Mouse (Mus musculus): ENCODE results near the gene Rab14.

The Rab14 gene

GRCm38 (mm10) chr2:35200898-35201668 is at the start of gene Rab14:
TSS of gene Rab14 (minus strand) at chr2:35201120.
- peak; percentile 100 for DNase-seq

- DNase-seq = no peak
These were observed 46.8 kb upstream of the Rab14 start for GRCm38 (mm10) chr2:35247763-35248162.

GRCm38 (mm10) chr2:35244241-35244640 is 43.3 kb upstream of the Rab14 start:
- DNase-seq = no peak

GRCm38 (mm10) chr2:35235021-35235420 is 34.1 kb upstream of the Rab14 start:
- no peak for DNase-seq

GRCm38 (mm10) chr2:35233898-35234297 is 33.0 kb upstream of the Rab14 start:
- no peak for DNase-seq

GRCm38 (mm10) chr2:35232595-35233445 is 31.9 kb upstream of the Rab14 start:
- no peak for DNase-seq

- DNase-seq = no peak
These were observed 31.0 kb upstream of the Rab14 start for GRCm38 (mm10) chr2:35231871-35232270.

- no peak for DNase-seq
These were observed 29.3 kb upstream of the Rab14 start for GRCm38 (mm10) chr2:35230215-35230614.

GRCm38 (mm10) chr2:35228145-35228544 is 27.2 kb upstream of the Rab14 start:
- DNase-seq = no peak

- no peak for DNase-seq
These were observed 23.4 kb upstream of the Rab14 start for GRCm38 (mm10) chr2:35224285-35224684.

GRCm38 (mm10) chr2:35222822-35223391 is 22.0 kb upstream of the Rab14 start:
- no peak for DNase-seq

- no peak for DNase-seq
These were observed 17.8 kb upstream of the Rab14 start for GRCm38 (mm10) chr2:35218736-35219135.

GRCm38 (mm10) chr2:35216701-35217100 is 15.8 kb upstream of the Rab14 start:
- DNase-seq = no peak

- no peak for DNase-seq
These were observed 14.4 kb upstream of the Rab14 start for GRCm38 (mm10) chr2:35215363-35215762.

GRCm38 (mm10) chr2:35214881-35215358 is 14.0 kb upstream of the Rab14 start:
- peak; percentile 74 for DNase-seq

- DNase-seq = no peak
These were observed 12.5 kb upstream of the Rab14 start for GRCm38 (mm10) chr2:35213345-35213910.

GRCm38 (mm10) chr2:35211681-35212080 is 10.8 kb upstream of the Rab14 start:
- DNase-seq = no peak

GRCm38 (mm10) chr2:35208931-35209665 is 8.2 kb upstream of the Rab14 start:
- DNase-seq = no peak

GRCm38 (mm10) chr2:35208054-35208453 is 7.1 kb upstream of the Rab14 start:
- no peak for DNase-seq

- DNase-seq = no peak
These were observed 5.8 kb upstream of the Rab14 start for GRCm38 (mm10) chr2:35206761-35207160.

GRCm38 (mm10) chr2:35203729-35204128 is 2.8 kb upstream of the Rab14 start:
- no peak for DNase-seq

All from cerebellum, adult 9-10 months (tissue).